Mouse (Mus musculus) neural tube, embryonic 11.5 days (tissue): Measurements from ENCODE around the gene Sfxn2. TPM values are rescaled to one million over a fixed set of nuclear protein-coding genes. Genes with fewer than 3 reads are reported as not detected.

ENCODE experiments used
- ATAC-seq: fragments of 200-750 bp; cut with Nextera tagmentation; 2 replicates; pipeline ENCODE4 v1.8.0; 2017; ENCODE audit warnings: moderate number of reproducible peaks, mild to moderate bottlenecking, moderate TSS enrichment, moderate library complexity; ENCODE audit not compliant: insufficient read depth, low FRiP score, low TSS enrichment
- DNase-seq: peaks from one replicate; pipeline ENCODE4 v3.0.0-alpha.2; 2015; ENCODE audit warnings: low spot score
- H3K27ac ChIP-seq: fragments of 300-500 bp; sonication (generic); 2 replicates; pipeline ENCODE4 v1.5.1; 2014; ENCODE audit warnings: low read depth, mild to moderate bottlenecking, low read length
- H3K27me3 ChIP-seq: fragments of 300-500 bp; sonication (generic); 2 replicates; pipeline ENCODE4 v1.6.1; 2014; ENCODE audit warnings: mild to moderate bottlenecking, low read length, mixed read lengths; ENCODE audit not compliant: control insufficient read depth, insufficient read depth
- H3K36me3 ChIP-seq: fragments of 300-500 bp; sonication (generic); 2 replicates; pipeline ENCODE4 v1.6.1; 2014; ENCODE audit warnings: mild to moderate bottlenecking, low read length, moderate library complexity, mixed read lengths; ENCODE audit not compliant: control insufficient read depth, insufficient read depth
- H3K4me1 ChIP-seq: fragments of 300-500 bp; sonication (generic); 2 replicates; pipeline ENCODE4 v1.6.1; 2014; ENCODE audit warnings: low read length, mixed read lengths; ENCODE audit not compliant: control insufficient read depth, insufficient read depth
- H3K4me2 ChIP-seq: fragments of 300-500 bp; sonication (generic); 2 replicates; pipeline ENCODE4 v1.6.1; 2014; ENCODE audit warnings: low read depth, mild to moderate bottlenecking, moderate library complexity
- H3K4me3 ChIP-seq: fragments of 300-500 bp; sonication (generic); 2 replicates; pipeline ENCODE4 v1.5.1; 2014; ENCODE audit warnings: low read depth, low read length
- H3K9ac ChIP-seq: fragments of 300-500 bp; sonication (generic); 2 replicates; pipeline ENCODE4 v1.6.1; 2014; ENCODE audit warnings: mild to moderate bottlenecking, low read length
- H3K9me3 ChIP-seq: fragments of 300-500 bp; sonication (generic); 2 replicates; pipeline ENCODE4 v1.6.1; 2016; ENCODE audit warnings: low read length; ENCODE audit not compliant: control insufficient read depth
- WGBS: fragments of 180-500 bp; shearing (Covaris S2); extraction: QIAGEN DNeasy Blood & Tissue Kit; methylation state at CpG from one replicate; pipeline ENCODE4 v1.1.7; 2014; 5-methylcytosine and 5-hydroxymethylcytosine counted together
- polyA plus RNA-seq: library from polyadenylated mRNA; unstranded; fragments of >200 nt; fragmentation: Nextera tagmentation; extraction: Ambion mirVana; gene quantifications from 2 replicates; pipeline ENCODE4 v1.2.1, GENCODE M21; 2014

Sfxn2 gene
- polyA plus RNA-seq, 1 experiment from 2014 or later = 12.7 TPM

- H3K36me3 ChIP-seq = no peaks in the 10 kb centered on the region
- peak; percentile 59 for ATAC-seq
- peak overlapping the region; percentile 71 for H3K4me3 ChIP-seq
- DNase-seq = no peak
- H3K4me1 ChIP-seq = peaks cover 6% of the 10 kb centered on the region
- under 1% methylated on average over 17 of the region's 17 CpGs for WGBS
- H3K4me2 ChIP-seq = peak overlapping the region; percentile 52
- peak overlapping the region; percentile 69 for H3K9ac ChIP-seq
- peak overlapping the region; percentile 40; the same call in 1 of the 2 replicates for H3K27ac ChIP-seq
- H3K27me3 ChIP-seq = no peaks in the 10 kb centered on the region
- H3K9me3 ChIP-seq = no peaks in the 10 kb centered on the region
Measured at GRCm38 (mm10) chr19:46572548-46572947, 617 bp upstream of the Sfxn2 start.

GRCm38 (mm10) chr19:46573990-46574389, 825 bp downstream of the Sfxn2 start:
- 49% methylated on average over 6 of the region's 6 CpGs for WGBS
- Histone ChIP-seq H3K4me2 (peak overlapping the region; percentile 64), H3K27ac (no peak overlapping the region)

GRCm38 (mm10) chr19:46575196-46575595, 2.0 kb downstream of the Sfxn2 start:
- DNase-seq (no peak), ATAC-seq (no peak)
- Histone ChIP-seq H3K9me3 (no peaks in the 10 kb centered on the region), H3K4me1 (peaks cover 6% of the 10 kb centered on the region), H3K27me3 (no peaks in the 10 kb centered on the region), H3K4me3 (no peak overlapping the region), H3K9ac (no peak overlapping the region), H3K27ac (no peak overlapping the region), H3K36me3 (no peaks in the 10 kb centered on the region), H3K4me2 (no peak overlapping the region)
- WGBS = 59% methylated on average over 4 of the region's 4 CpGs

More at GRCm38 (mm10) chr19:46573990-46574389, 825 bp downstream of the Sfxn2 start:
- Histone ChIP-seq H3K9ac (peak overlapping the region; percentile 66), H3K9me3 (no peaks in the 10 kb centered on the region), H3K27me3 (no peaks in the 10 kb centered on the region), H3K4me3 (peak overlapping the region; percentile 71), H3K36me3 (no peaks in the 10 kb centered on the region), H3K4me1 (peaks cover 6% of the 10 kb centered on the region)
- DNase-seq (no peak), ATAC-seq (no peak)

GRCm38 (mm10) chr19:46587823-46588508, 14.8 kb downstream of the Sfxn2 start:
- no peak overlapping the region for H3K4me3 ChIP-seq
- ATAC-seq = no peak
- H3K36me3 ChIP-seq = peaks cover 3% of the 10 kb centered on the region; the same call in 1 of the 2 replicates
- H3K27me3 ChIP-seq = no peaks in the 10 kb centered on the region
- no peak overlapping the region for H3K4me2 ChIP-seq
- WGBS = 57% methylated on average over 13 of the region's 13 CpGs
- H3K9me3 ChIP-seq = no peaks in the 10 kb centered on the region
- H3K4me1 ChIP-seq = no peaks in the 10 kb centered on the region
- no peak overlapping the region for H3K27ac ChIP-seq
- DNase-seq = peak; percentile 82
- no peak overlapping the region for H3K9ac ChIP-seq

GRCm38 (mm10) chr19:46591575-46591974, 18.4 kb downstream of the Sfxn2 start:
- DNase-seq = no peak
- no peak for ATAC-seq
- H3K9ac ChIP-seq = no peak overlapping the region
- no peaks in the 10 kb centered on the region for H3K27me3 ChIP-seq
- H3K4me3 ChIP-seq = no peak overlapping the region
- H3K36me3 ChIP-seq = 0 out of 2 replicates have a peak, but pooled peaks cover 3% of the 10 kb centered on the region
- H3K4me2 ChIP-seq = no peak overlapping the region
- no peaks in the 10 kb centered on the region for H3K4me1 ChIP-seq
- 80% methylated on average over 6 of the region's 6 CpGs for WGBS
- H3K9me3 ChIP-seq = no peaks in the 10 kb centered on the region
- no peak overlapping the region for H3K27ac ChIP-seq

- no peak overlapping the region for H3K27ac ChIP-seq
- no peaks in the 10 kb centered on the region for H3K4me1 ChIP-seq
- 90% methylated on average over 9 of the region's 9 CpGs for WGBS
- 0 out of 2 replicates have a peak, but pooled peaks cover 3% of the 10 kb centered on the region for H3K36me3 ChIP-seq
- H3K4me2 ChIP-seq = no peak overlapping the region
- no peak overlapping the region for H3K4me3 ChIP-seq
- no peak overlapping the region for H3K9ac ChIP-seq
- no peaks in the 10 kb centered on the region for H3K27me3 ChIP-seq
- DNase-seq (no peak), ATAC-seq (no peak)
- H3K9me3 ChIP-seq = no peaks in the 10 kb centered on the region
Measured at GRCm38 (mm10) chr19:46592751-46593439, 19.7 kb downstream of the Sfxn2 start.

- Histone ChIP-seq H3K9ac (no peak overlapping the region), H3K27ac (no peak overlapping the region), H3K36me3 (no peaks in the 10 kb centered on the region), H3K4me1 (0 out of 2 replicates have a peak, but pooled peaks cover 4% of the 10 kb centered on the region), H3K27me3 (no peaks in the 10 kb centered on the region), H3K9me3 (no peaks in the 10 kb centered on the region), H3K4me3 (no peak overlapping the region), H3K4me2 (peak overlapping the region; percentile 21; the same call in 1 of the 2 replicates)
- 84% methylated on average over 4 of the region's 4 CpGs for WGBS
- no peak for DNase-seq
- ATAC-seq = no peak
Measured at GRCm38 (mm10) chr19:46598187-46598586, 25.0 kb downstream of the Sfxn2 start.

- WGBS = under 1% methylated on average over 18 of the region's 22 CpGs
- Histone ChIP-seq H3K9me3 (no peaks in the 10 kb centered on the region), H3K9ac (peak within 1 kb of the TSS; percentile 68), H3K36me3 (no peaks in the 10 kb centered on the region), H3K4me2 (peak within 1 kb of the TSS; percentile 89), H3K27me3 (no peaks in the 10 kb centered on the region), H3K4me3 (peak within 1 kb of the TSS; percentile 93), H3K27ac (no peak within 1 kb of the TSS), H3K4me1 (0 out of 2 replicates have a peak, but pooled peaks cover 4% of the 10 kb centered on the region)
- peak; percentile 100 for ATAC-seq
- peak; percentile 96 for DNase-seq
Measured at GRCm38 (mm10) chr19:46598720-46599252, 25.6 kb downstream of the Sfxn2 start, which contains the start of gene Wbp1l. Wbp1l (plus strand) TSS chr19:46599084.
